Mouse (Mus musculus): ENCODE data around the gene Nrip2.
"Not testable (repeated sequence)": the region's sequence is repeated elsewhere in the genome, so short reads cannot be mapped to it uniquely, and the experiment has no call there.

DNA sequence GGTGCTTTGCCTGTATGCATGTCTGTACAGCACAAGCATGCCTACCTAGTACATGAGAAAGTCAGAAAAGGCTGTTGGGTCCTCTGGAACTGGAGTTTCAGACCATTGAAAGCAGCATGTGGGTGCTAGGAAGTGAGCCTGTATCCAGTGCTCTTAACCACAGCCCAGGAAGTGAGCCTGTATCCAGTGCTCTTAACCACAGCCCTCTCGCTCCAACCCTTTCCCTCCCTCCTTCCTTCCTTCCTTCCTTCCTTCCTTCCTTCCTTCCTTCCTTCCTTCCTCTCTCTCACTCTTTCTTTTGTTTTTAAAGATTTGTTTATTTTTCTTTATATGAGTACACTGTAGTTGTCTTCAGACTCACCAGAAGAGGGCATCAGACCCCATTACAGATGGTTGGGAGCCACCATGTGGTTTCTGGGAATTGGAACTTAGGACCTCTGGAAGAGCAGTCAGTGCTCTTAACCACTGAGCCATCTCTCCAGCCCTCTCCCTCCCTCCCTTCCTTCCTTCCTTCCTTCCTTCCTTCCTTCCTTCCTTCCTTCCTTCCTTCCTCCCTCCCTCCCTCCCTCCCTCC lies 18.4 kb upstream of the Nrip2 start:
- not testable (repeated sequence) for TF ChIP-seq CTCF (IDR thresholded peaks at IDR 0.05; ENCODE audit: borderline replicate concordance, insufficient read depth, low read depth, low read length); POLR2A (IDR thresholded peaks at IDR 0.05; ENCODE audit: borderline replicate concordance, insufficient read depth, low read length)

Measured in cerebellum, adult 2 months (tissue).